In the genomic region with DNA sequence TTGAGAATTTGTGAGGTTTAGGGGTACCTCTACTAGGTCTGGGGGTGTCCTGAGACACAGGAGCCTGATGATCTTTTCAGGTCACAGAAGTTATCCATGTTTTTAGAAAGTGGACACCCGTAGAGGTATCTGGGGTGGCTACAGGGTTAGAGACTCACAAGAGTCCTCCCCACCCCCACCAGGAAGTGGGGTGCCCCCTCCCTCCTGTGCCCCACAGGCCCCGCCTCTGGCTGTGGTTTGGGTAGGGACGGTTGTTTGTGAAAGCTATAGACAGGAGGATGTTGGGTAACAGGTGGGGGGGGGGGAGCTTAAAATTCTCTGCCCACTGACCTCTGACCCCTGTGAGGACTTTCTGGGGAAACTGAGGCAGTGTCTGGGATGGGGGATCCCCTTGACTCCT, we compare ENCODE assay signal across 11 mouse cellular contexts. TPM values are rescaled to one million over a fixed set of nuclear protein-coding genes. Genes with fewer than 3 reads are reported as not detected.
DNase-seq lines count a peak whose midpoint lies in the region; ATAC-seq and TF ChIP-seq lines count a peak whose summit lies in the region.
"Had no signal": no experiment of that assay in that cellular context is flagged by ENCODE, and none has a peak within 500 bp of the region (broad histone marks: within the 10 kb centered on the region; RNA-seq: fewer than 3 reads in every experiment).

No protein-coding gene starts in this region.

- no peaks in the 10 kb centered on the region for H3K9me3 ChIP-seq in heart, postnatal 0 days (replicated peaks; ENCODE audit: control insufficient read depth, low read length)
- H3K9me3 ChIP-seq: forebrain, embryonic 15.5 days; neural tube, embryonic 15.5 days had no signal

- no peak overlapping the region for H3K9ac ChIP-seq in heart, postnatal 0 days (replicated peaks; ENCODE audit: low read depth, low read length)
- H3K9ac ChIP-seq: forebrain, embryonic 15.5 days; neural tube, embryonic 15.5 days had no signal

- H3K27ac ChIP-seq in heart, postnatal 0 days (ENCODE audit: low read depth), result 0 out of 2 replicates have a peak overlapping the region, but pooled peaks have one; percentile 43
- H3K27ac ChIP-seq: forebrain, embryonic 15.5 days; left cerebral cortex, adult 2 months; neural tube, embryonic 15.5 days had no signal

- 0 out of 2 replicates have a peak, but pooled peaks cover 10% of the 10 kb centered on the region for H3K36me3 ChIP-seq in heart, postnatal 0 days (replicated peaks; ENCODE audit: control insufficient read depth, insufficient read depth, low read length)
- H3K36me3 ChIP-seq: forebrain, embryonic 15.5 days had no signal

- no peak for TF ChIP-seq EP300 in heart, postnatal 0 days (IDR thresholded peaks at IDR 0.05; ENCODE audit: low read depth)

- WGBS in heart, postnatal 0 days, result 82% methylated on average over 3 of the region's 3 CpGs

- H3K4me1 ChIP-seq in heart, postnatal 0 days (ENCODE audit: control insufficient read depth, insufficient read depth), result no peaks in the 10 kb centered on the region
- H3K4me1 ChIP-seq: forebrain, embryonic 15.5 days; neural tube, embryonic 15.5 days had no signal

- peaks cover 22% of the 10 kb centered on the region for H3K27me3 ChIP-seq in heart, postnatal 0 days (ENCODE audit: control insufficient read depth, insufficient read depth, low read length)

- H3K4me3 ChIP-seq in heart, postnatal 0 days (ENCODE audit: low read depth, low read length), result peak overlapping the region; percentile 33; the same call in 1 of the 2 replicates
- H3K4me3 ChIP-seq: forebrain, embryonic 15.5 days; neural tube, embryonic 15.5 days had no signal

- no peak for ATAC-seq in heart, postnatal 0 days (ENCODE audit: insufficient read depth, low read depth)
- ATAC-seq: forebrain, embryonic 15.5 days had no signal

- no peak for TF ChIP-seq CTCF in heart, postnatal 0 days (IDR thresholded peaks at IDR 0.05; ENCODE audit: low read depth)

- peak overlapping the region; percentile 26; the same call in 1 of the 2 replicates for H3K4me2 ChIP-seq in heart, postnatal 0 days (ENCODE audit: low read depth, low read length)
- H3K4me2 ChIP-seq: forebrain, embryonic 15.5 days; neural tube, embryonic 15.5 days had no signal

- DNase-seq in layer of hippocampus, adult 11-12 months (ENCODE audit: low spot score), result peak; percentile 64
- DNase-seq in layer of hippocampus, postnatal 14 days (ENCODE audit: low spot score in 2 of 2), result no peak
- DNase-seq in heart, postnatal 0 days (ENCODE audit: low spot score), result no peak
- peak; percentile 89 for DNase-seq in lung, postnatal 36 days
- peak; percentile 95 to 98 for DNase-seq in thymus, postnatal 10 days (ENCODE audit: low spot score in 2 of 2)
- DNase-seq in frontal cortex, postnatal 36 days (ENCODE audit: low spot score in 2 of 2), result no peak
- no peak for DNase-seq in kidney, adult 11 months
- no peak for DNase-seq in layer of hippocampus, adult 18-20 months (ENCODE audit: low spot score in 2 of 2)

RNA-seq across cellular contexts. Expression of a gene that starts 0.9 kb away (rescaled TPM):
- 1 to 10 TPM; 3.8 to 3.9 TPM for total RNA-seq in layer of hippocampus, postnatal 14 days (2021)
- 3.9 and 11.0 TPM in 2 replicates for total RNA-seq in heart, postnatal 0 days (2014; rRNA removed; ENCODE audit: low replicate concordance)
- polyA plus RNA-seq in heart, postnatal 0 days (2015; fragmentation: Nextera tagmentation; extraction: Ambion mirVana), result 1.9 TPM in 2 replicates
- 1 to 10 TPM; 4.1 to 4.2 TPM for total RNA-seq in layer of hippocampus, adult 18-20 months (2021)

RNA-seq across cellular contexts. Expression of a gene that starts 21.1 kb away (rescaled TPM):
- total RNA-seq in layer of hippocampus, postnatal 14 days (2021), result 10 to 100 TPM in 1 of 2 experiments, 1 to 10 TPM in 1; 9.8 to 10.5 TPM
- 10.4 and 11.4 TPM in 2 replicates for total RNA-seq in heart, postnatal 0 days (2014; rRNA removed; ENCODE audit: low replicate concordance)
- polyA plus RNA-seq in heart, postnatal 0 days (2015; fragmentation: Nextera tagmentation; extraction: Ambion mirVana), result 1.9 TPM in 2 replicates
- total RNA-seq in layer of hippocampus, adult 18-20 months (2021), result 10 to 100 TPM; 10.2 to 12.0 TPM

RNA-seq across cellular contexts. Expression of a gene that starts 22.2 kb away (rescaled TPM):
- 10 to 100 TPM; 74.1 to 74.3 TPM for total RNA-seq in layer of hippocampus, postnatal 14 days (2021)
- total RNA-seq in heart, postnatal 0 days (2014; rRNA removed; ENCODE audit: low replicate concordance), result 70.6 and 106 TPM in 2 replicates
- polyA plus RNA-seq in heart, postnatal 0 days (2015; fragmentation: Nextera tagmentation; extraction: Ambion mirVana), result 120 and 123 TPM in 2 replicates
- total RNA-seq in layer of hippocampus, adult 18-20 months (2021), result 10 to 100 TPM; 88.2 to 93.9 TPM

RNA-seq across cellular contexts. Expression of a gene that starts 29.0 kb away (rescaled TPM):
- 1 to 10 TPM; 7.5 to 9.3 TPM for total RNA-seq in layer of hippocampus, postnatal 14 days (2021)
- 142 and 158 TPM in 2 replicates for total RNA-seq in heart, postnatal 0 days (2014; rRNA removed; ENCODE audit: low replicate concordance)
- 126 and 149 TPM in 2 replicates for polyA plus RNA-seq in heart, postnatal 0 days (2015; fragmentation: Nextera tagmentation; extraction: Ambion mirVana)
- 1 to 10 TPM; 3.6 to 5.2 TPM for total RNA-seq in layer of hippocampus, adult 18-20 months (2021)

RNA-seq across cellular contexts. Expression of a gene that starts 29.6 kb away (rescaled TPM):
- total RNA-seq in layer of hippocampus, postnatal 14 days (2021), result 100 to 1,000 TPM; 456 to 501 TPM
- 490 and 500 TPM in 2 replicates for total RNA-seq in heart, postnatal 0 days (2014; rRNA removed; ENCODE audit: low replicate concordance)
- polyA plus RNA-seq in heart, postnatal 0 days (2015; fragmentation: Nextera tagmentation; extraction: Ambion mirVana), result 874 and 900 TPM in 2 replicates
- 100 to 1,000 TPM; 509 to 545 TPM for total RNA-seq in layer of hippocampus, adult 18-20 months (2021)

Comparison
In these comparisons a context has a peak if more than half of its experiments do, and no peak if none do; other contexts are left out.
1. DNase-seq: peak in layer of hippocampus, adult 11-12 months (single experiment), lung, postnatal 36 days (single experiment) and thymus, postnatal 10 days (2 of 2); none in layer of hippocampus, postnatal 14 days (0 of 2), heart, postnatal 0 days (single experiment), frontal cortex, postnatal 36 days (0 of 2), kidney, adult 11 months (single experiment) and layer of hippocampus, adult 18-20 months (0 of 2).